Mouse (Mus musculus): ENCODE data around the gene Oprd1. TPM values are rescaled to one million over a fixed set of nuclear protein-coding genes. Genes with fewer than 3 reads are reported as not detected.

Oprd1 gene
- total RNA-seq, 2 experiments from 2014 or later: not detected

DNA sequence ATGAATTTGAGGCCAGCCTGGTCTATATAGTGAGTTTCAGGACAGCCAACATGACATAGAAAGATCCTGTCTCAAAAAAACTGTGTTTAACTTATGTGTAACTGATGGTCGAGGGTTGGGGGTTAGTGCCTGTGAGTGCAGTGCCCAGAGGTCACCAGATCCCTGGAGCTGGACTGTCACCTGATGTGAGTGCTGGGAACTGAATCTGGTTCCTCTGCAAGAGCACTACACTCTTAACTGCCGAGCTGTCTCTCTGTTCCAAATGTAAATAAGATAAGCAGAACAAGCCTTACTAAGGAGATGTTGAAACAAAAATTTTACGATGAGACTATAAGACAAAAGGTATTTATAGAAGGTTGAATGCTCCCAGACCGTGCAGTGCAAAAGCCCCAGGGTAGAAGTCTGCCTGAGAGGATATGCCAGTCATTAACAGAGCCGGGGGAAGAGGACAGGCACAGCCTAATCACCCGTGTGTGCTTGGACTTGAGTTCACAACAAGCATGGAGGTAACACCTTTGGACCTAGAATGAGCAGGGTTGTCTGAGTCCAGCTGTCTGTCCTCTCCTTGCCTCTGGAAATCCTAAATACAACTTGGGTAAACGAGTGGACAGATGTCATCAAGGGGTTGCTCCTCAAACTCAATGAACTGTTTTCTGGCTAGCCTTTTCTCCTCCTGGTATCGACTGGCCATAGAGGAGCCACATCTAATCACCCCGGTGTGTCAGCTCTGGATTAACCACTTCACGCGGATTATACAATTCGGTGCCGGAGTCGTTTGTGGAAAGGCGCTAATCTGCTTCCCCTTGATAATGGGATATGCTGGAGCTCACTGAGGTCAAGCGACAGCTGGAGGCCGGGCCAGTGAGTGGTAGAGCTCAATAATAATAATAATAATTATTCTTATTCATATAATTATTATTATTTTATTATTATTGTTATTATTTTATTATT, 81.1 kb downstream of the Oprd1 start:
- intact Hi-C loops (cut with DNase I): no loop called here
- DNase-seq: no peak
- TF ChIP-seq CTCF (IDR thresholded peaks at IDR 0.05): no peak
- Histone ChIP-seq H3K27ac (no peak overlapping the region), H3K4me3 (no peak overlapping the region)

DNA sequence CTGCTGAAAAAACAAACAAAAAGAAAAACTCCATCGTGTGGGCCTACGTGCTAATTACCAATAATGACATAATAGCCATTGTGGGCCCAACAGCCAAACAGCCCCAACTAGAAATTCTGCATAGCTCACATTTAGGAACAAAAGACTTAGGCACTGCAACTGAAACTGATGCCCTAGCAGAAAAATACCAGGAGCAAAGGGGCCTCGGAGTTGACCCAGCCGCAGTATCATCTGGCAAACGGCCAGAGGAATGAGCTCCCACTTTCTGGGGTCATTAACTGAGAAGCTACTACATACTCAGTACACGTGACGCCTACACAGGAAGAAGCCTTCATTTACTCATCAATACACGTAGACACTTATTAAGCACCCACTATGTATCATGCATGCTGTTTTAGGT, 82.0 kb downstream of the Oprd1 start:
- no peak for DNase-seq
- H3K27ac ChIP-seq: no peak overlapping the region
- intact Hi-C loops (cut with DNase I): no loop called here
- H3K4me3 ChIP-seq: no peak overlapping the region
- TF ChIP-seq CTCF (IDR thresholded peaks at IDR 0.05): no peak

Other genes with a start within 250 kb of the Oprd1 start
- 1 to 10 TPM; 1.2 to 4.0 TPM for gene Tmem200b, start 222.7 kb downstream of the Oprd1 start, total RNA-seq (2021)
- under 1 TPM in 1 of 2 experiments, not detected in 1; 0.08 TPM for gene Gm10300, start 69.8 kb downstream of the Oprd1 start, total RNA-seq (2021)
- gene Epb41, start 69.2 kb downstream of the Oprd1 start, total RNA-seq (2021): 100 to 1,000 TPM; 102 to 113 TPM
- 10 to 100 TPM; 27.3 to 27.6 TPM for gene Ythdf2, start 67.8 kb upstream of the Oprd1 start, total RNA-seq (2021)
- 10 to 100 TPM in 1 of 2 experiments, 1 to 10 TPM in 1; 8.7 to 10.6 TPM for gene Gmeb1, start 117.1 kb upstream of the Oprd1 start, total RNA-seq (2021)
- 10 to 100 TPM; 34.7 to 38.4 TPM for gene Taf12, start 129.9 kb upstream of the Oprd1 start, total RNA-seq (2021)
- under 1 TPM in 1 of 2 experiments, not detected in 1; 0.33 TPM for gene Rab42, start 158.9 kb upstream of the Oprd1 start, total RNA-seq (2021)
- gene Trnau1ap, start 185.1 kb upstream of the Oprd1 start, total RNA-seq (2021): 10 to 100 TPM; 10.4 to 11.7 TPM
- gene Rcc1, start 209.1 kb upstream of the Oprd1 start, total RNA-seq (2021): 1 to 10 TPM; 7.7 to 7.8 TPM